Mouse (Mus musculus) CH12.LX (cell line): ENCODE results near the gene Serpinh1. TPM values are rescaled to one million over a fixed set of nuclear protein-coding genes. Genes with fewer than 3 reads are reported as not detected.

Experiments used
- DNase-seq: peaks from one replicate; pipeline ENCODE4 v3.0.0-alpha.2; 2013; ENCODE audit errors: extremely low read depth
- H3K27ac ChIP-seq: 2 replicates; pipeline ENCODE4 v1.5.1; 2012; ENCODE audit warnings: low read depth, mild to moderate bottlenecking, control low read depth, moderate library complexity; ENCODE audit not compliant: insufficient read depth
- H3K27me3 ChIP-seq: replicated peaks from 2 replicates; pipeline ENCODE3; 2012; ENCODE audit warnings: inconsistent platforms
- H3K36me3 ChIP-seq, 2 experiments: replicated peaks in 1 of 2; 2 replicates each; pipeline versions ENCODE3 to v1.6.1; 2012; ENCODE audit warnings: inconsistent platforms in 1 of 2, low read length in 1 of 2, mild to moderate bottlenecking in 1 of 2, mixed read lengths in 1 of 2, moderate library complexity in 1 of 2; ENCODE audit not compliant: control insufficient read depth in 1 of 2, insufficient read depth in 1 of 2
- H3K4me1 ChIP-seq, 2 experiments: 2 replicates each; pipeline ENCODE4 v1.6.1; 2012; ENCODE audit warnings: inconsistent platforms in 1 of 2, moderate library complexity in 1 of 2; ENCODE audit not compliant: insufficient read depth in 2 of 2, control insufficient read depth in 1 of 2
- H3K4me2 ChIP-seq: 2 replicates; pipeline ENCODE4 v1.6.1; 2012; ENCODE audit warnings: low read depth, mild to moderate bottlenecking, control low read depth; ENCODE audit not compliant: poor library complexity, insufficient read depth, severe bottlenecking
- H3K4me3 ChIP-seq, 3 experiments: fragments of 150-350 bp in 1 of 3; sonication (generic) in 1 of 3; replicated peaks in 1 of 3; 2 replicates each; pipeline versions ENCODE3 to v1.5.1; 2011 to 2012; ENCODE audit warnings: low read depth in 2 of 3, low read length in 2 of 3, mild to moderate bottlenecking in 2 of 3, moderate library complexity in 2 of 3, control low read depth in 1 of 3, improper control_type of control experiment in 1 of 3, inconsistent platforms in 1 of 3, mixed read lengths in 1 of 3; ENCODE audit not compliant: poor library complexity in 1 of 3
- H3K79me2 ChIP-seq: replicated peaks from 2 replicates; pipeline ENCODE4 v1.6.1; 2012; ENCODE audit warnings: mild to moderate bottlenecking, moderate library complexity; ENCODE audit not compliant: control insufficient read depth, poor library complexity, insufficient read depth, severe bottlenecking; ENCODE audit errors: extremely low read depth
- H3K9ac ChIP-seq: 2 replicates; pipeline ENCODE4 v1.6.1; 2012; ENCODE audit warnings: low read depth, mild to moderate bottlenecking, control low read depth, moderate library complexity; ENCODE audit not compliant: insufficient read depth
- H3K9me3 ChIP-seq: replicated peaks from 2 replicates; pipeline ENCODE3; 2012; ENCODE audit warnings: low read length, inconsistent platforms, mixed read lengths
- BHLHE40 ChIP-seq: IDR thresholded peaks from 2 replicates; pipeline ENCODE4 v1.6.1; 2011; ENCODE audit warnings: mild to moderate bottlenecking, low read depth, low read length, improper control_type of control experiment
- ELF1 ChIP-seq: IDR thresholded peaks from 2 replicates; pipeline ENCODE4 v1.6.1; 2014; ENCODE audit warnings: low read depth, mild to moderate bottlenecking, inconsistent platforms, low read length, improper control_type of control experiment
- EP300 ChIP-seq: IDR thresholded peaks from 2 replicates; pipeline ENCODE4 v1.6.1; 2011; ENCODE audit warnings: low read length, improper control_type of control experiment
- ETS1 ChIP-seq: conservative IDR thresholded peaks from 2 replicates; pipeline ENCODE4 v1.6.1; 2012; ENCODE audit warnings: low read depth, mild to moderate bottlenecking, inconsistent platforms, low read length, improper control_type of control experiment, moderate library complexity
- HCFC1 ChIP-seq: IDR thresholded peaks from 2 replicates; pipeline ENCODE4 v1.6.1; 2012; ENCODE audit warnings: low read depth, mild to moderate bottlenecking, inconsistent platforms, low read length, improper control_type of control experiment
- JUN ChIP-seq: IDR thresholded peaks from 2 replicates; pipeline ENCODE4 v1.6.1; 2011; ENCODE audit warnings: low read depth, mild to moderate bottlenecking, low read length, improper control_type of control experiment, moderate library complexity; ENCODE audit not compliant: insufficient read depth
- KAT2A ChIP-seq: IDR thresholded peaks from 2 replicates; pipeline ENCODE4 v1.6.1; 2012; ENCODE audit warnings: low read length, improper control_type of control experiment, inconsistent platforms; ENCODE audit not compliant: insufficient replicate concordance
- MAFK ChIP-seq: IDR thresholded peaks from 2 replicates; pipeline ENCODE4 v1.6.1; 2011; ENCODE audit warnings: low read length, improper control_type of control experiment; ENCODE audit not compliant: insufficient replicate concordance
- MEF2A ChIP-seq: IDR thresholded peaks from 2 replicates; pipeline ENCODE4 v1.6.1; 2014; ENCODE audit warnings: low read depth, mild to moderate bottlenecking, inconsistent platforms, low read length, improper control_type of control experiment, borderline replicate concordance
- MXI1 ChIP-seq: IDR thresholded peaks from 2 replicates; pipeline ENCODE4 v1.6.1; 2011; ENCODE audit warnings: mild to moderate bottlenecking, low read depth, low read length, improper control_type of control experiment
- NELFE ChIP-seq: IDR thresholded peaks from 2 replicates; pipeline ENCODE4 v1.6.1; 2011; ENCODE audit warnings: low read depth, low read length, improper control_type of control experiment
- NRF1 ChIP-seq: IDR thresholded peaks from 2 replicates; pipeline ENCODE4 v1.6.1; 2014; ENCODE audit warnings: low read depth, mild to moderate bottlenecking, inconsistent platforms, low read length, improper control_type of control experiment, moderate library complexity
- POLR2A ChIP-seq: IDR thresholded peaks from 2 replicates; pipeline ENCODE4 v1.6.1; 2011; ENCODE audit warnings: low read depth, mild to moderate bottlenecking, improper control_type of control experiment, low read length
- RAD21 ChIP-seq: IDR thresholded peaks from 2 replicates; pipeline ENCODE4 v1.6.1; 2011; ENCODE audit warnings: low read depth, mild to moderate bottlenecking, low read length, improper control_type of control experiment, moderate library complexity
- RCOR1 ChIP-seq: conservative IDR thresholded peaks from 2 replicates; pipeline ENCODE4 v1.6.1; 2012; ENCODE audit warnings: low read depth, mild to moderate bottlenecking, inconsistent platforms, low read length, improper control_type of control experiment
- SIN3A ChIP-seq: IDR thresholded peaks from 2 replicates; pipeline ENCODE4 v1.6.1; 2012; ENCODE audit warnings: low read length, improper control_type of control experiment, inconsistent platforms
- SMC3 ChIP-seq: IDR thresholded peaks from 2 replicates; pipeline ENCODE4 v1.6.1; 2011; ENCODE audit warnings: low read depth, low read length, improper control_type of control experiment
- TCF12 ChIP-seq: IDR thresholded peaks from 2 replicates; pipeline ENCODE4 v1.6.1; 2014; ENCODE audit warnings: low read depth, mild to moderate bottlenecking, inconsistent platforms, low read length, improper control_type of control experiment
- USF2 ChIP-seq: conservative IDR thresholded peaks from 2 replicates; pipeline ENCODE4 v1.6.1; 2011; ENCODE audit warnings: low read depth, low read length, improper control_type of control experiment
- ZC3H11A ChIP-seq: IDR thresholded peaks from 2 replicates; pipeline ENCODE4 v1.6.1; 2012; ENCODE audit warnings: low read depth, mild to moderate bottlenecking, inconsistent platforms, low read length, improper control_type of control experiment
- ZKSCAN1 ChIP-seq: IDR thresholded peaks from 2 replicates; pipeline ENCODE4 v1.6.1; 2012; ENCODE audit warnings: low read depth, inconsistent platforms, low read length, improper control_type of control experiment, borderline replicate concordance
- ZMIZ1 ChIP-seq: IDR thresholded peaks from 2 replicates; pipeline ENCODE4 v1.6.1; 2012; ENCODE audit warnings: low read depth, mild to moderate bottlenecking, inconsistent platforms, low read length, improper control_type of control experiment
- ZNF384 ChIP-seq: IDR thresholded peaks from 2 replicates; pipeline ENCODE4 v1.6.1; 2012; ENCODE audit warnings: low read depth, low read length, improper control_type of control experiment, inconsistent platforms
- dilution Hi-C: fragments of 300-500 bp; cut with MboI; formaldehyde crosslinking; loops from 2 replicates; pipeline ENCODE4 v1.14.3; 2020; ENCODE audit warnings: low sequenced_read_pairs; ENCODE audit not compliant: extremely low pct_unique_long_range_greater_than_20kb, extremely low pct_ligation_motif_present
- in situ Hi-C: fragments of 300-500 bp; cut with MboI; formaldehyde crosslinking; loops from 3 replicates; pipeline ENCODE4 v1.14.3; 2019; ENCODE audit warnings: low sequenced_read_pairs, low pct_ligation_motif_present, low pct_unique_long_range_greater_than_20kb, mixed read lengths
- polyA plus RNA-seq: library from polyadenylated mRNA; unstranded; fragments of >175 nt; gene quantifications from 2 replicates; pipeline ENCODE4 v1.2.1, GENCODE M21; 2012; ENCODE audit warnings: low read depth; ENCODE audit not compliant: insufficient read length
- total RNA-seq, 2 experiments: library from RNA; depleted of rRNA; stranded (reverse); fragments of 300-350 nt in 1 of 2; fragments of >200 nt in 1 of 2; gene quantifications; 2 replicates each; pipeline ENCODE4 v1.2.3; 2012 to 2014

The Serpinh1 gene
- total and polyA plus RNA-seq, 3 experiments, result not detected

DNA sequence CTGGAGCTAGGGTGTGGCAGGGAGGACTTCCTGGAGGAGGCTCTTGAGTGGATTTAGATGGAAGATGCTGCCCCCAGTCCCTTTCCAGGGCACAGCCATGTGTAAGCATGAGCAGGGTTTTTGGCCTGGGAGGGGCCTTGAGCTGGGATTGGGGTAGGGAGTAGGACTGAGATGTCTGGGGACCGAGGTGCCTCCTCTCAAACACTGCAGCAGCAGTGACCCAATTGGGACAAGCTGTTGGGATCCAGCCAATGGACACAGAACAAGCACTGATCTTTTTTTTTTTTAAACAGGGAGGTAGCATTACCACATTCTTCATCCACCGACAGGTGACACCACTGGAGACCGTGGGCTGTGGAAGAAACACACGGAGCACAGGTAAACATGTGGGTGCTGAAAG lies 33.8 kb upstream of the Serpinh1 start:
- Histone ChIP-seq H3K36me3 (peaks cover 5 to 64% of the 10 kb centered on the region in 2 experiments), H3K4me3 (no peak overlapping the region), H3K27me3 (no peaks in the 10 kb centered on the region), H3K9ac (no peak overlapping the region), H3K79me2 (no peaks in the 10 kb centered on the region), H3K27ac (no peak overlapping the region), H3K9me3 (no peaks in the 10 kb centered on the region), H3K4me1 (peaks cover 18 to 67% of the 10 kb centered on the region in 2 experiments), H3K4me2 (no peak overlapping the region)
- no peak for DNase-seq
- in situ Hi-C loops, result no loop called here
- dilution Hi-C loops, result no loop called here
- no peak for TF ChIP-seq ETS1
- no peak for TF ChIP-seq ELF1
- TF ChIP-seq RAD21, result no peak
- no peak for TF ChIP-seq ZC3H11A
- no peak for TF ChIP-seq KAT2A
- TF ChIP-seq BHLHE40, result no peak

- Histone ChIP-seq H3K4me2 (no peak overlapping the region), H3K9me3 (no peaks in the 10 kb centered on the region), H3K4me1 (peaks cover 18 to 66% of the 10 kb centered on the region in 2 experiments), H3K27ac (no peak overlapping the region), H3K27me3 (no peaks in the 10 kb centered on the region), H3K36me3 (peaks cover 5 to 57% of the 10 kb centered on the region in 2 experiments), H3K79me2 (no peaks in the 10 kb centered on the region)
- in situ Hi-C loops, result no loop called here
- TF ChIP-seq MAFK, result no peak
- no peak for TF ChIP-seq USF2
- no peak for TF ChIP-seq ZNF384
- TF ChIP-seq ZKSCAN1, result no peak
- TF ChIP-seq RCOR1, result no peak
- TF ChIP-seq ZMIZ1, result no peak
- no peak for TF ChIP-seq JUN
- no peak for TF ChIP-seq SMC3
- no peak for TF ChIP-seq RAD21
- TF ChIP-seq NELFE, result no peak
- TF ChIP-seq MXI1, result no peak
- no peak for TF ChIP-seq HCFC1
- TF ChIP-seq EP300, result no peak
- no peak for TF ChIP-seq POLR2A
- no peak for TF ChIP-seq BHLHE40
- no peak for TF ChIP-seq NRF1
- no peak for TF ChIP-seq SIN3A
- TF ChIP-seq MEF2A, result no peak
- no peak for TF ChIP-seq TCF12
- TF ChIP-seq, all 38 proteins: peak for 0
- no peak for DNase-seq
- Histone ChIP-seq H3K9ac (no peak overlapping the region), H3K4me3 (no peak overlapping the region)
- dilution Hi-C loops, result no loop called here
Observed at GRCm38 (mm10) chr7:99386030-99386429, 33.0 kb upstream of the Serpinh1 start.
